Mouse (Mus musculus) layer of hippocampus, adult 18-20 months (tissue): ENCODE results near the gene Invs. TPM values are rescaled to one million over a fixed set of nuclear protein-coding genes. Genes with fewer than 3 reads are reported as not detected.

Experiments used
- DNase-seq, 2 experiments: peaks; one replicate each; pipeline ENCODE4 v3.0.0; 2022; ENCODE audit warnings: low spot score in 2 of 2
- total RNA-seq, 2 experiments: library from RNA; stranded (reverse); gene quantifications; 2 replicates each; pipeline ENCODE4 v1.2.3; 2021

The Invs gene
- total RNA-seq, 2 experiments from 2014 or later: 12.9 to 13.2 TPM

- DNase-seq: peak in 1 of 2 experiments; percentile 30
Measured at GRCm38 (mm10) chr4:48454106-48454773, 174.7 kb downstream of the Invs start.

- DNase-seq: no peak
Measured at GRCm38 (mm10) chr4:48458436-48458835, 178.9 kb downstream of the Invs start.

- DNase-seq: no peak
Measured at GRCm38 (mm10) chr4:48461060-48461459, 181.5 kb downstream of the Invs start.

- no peak for DNase-seq
Measured at GRCm38 (mm10) chr4:48470977-48471376, 191.4 kb downstream of the Invs start.

GRCm38 (mm10) chr4:48472052-48472791, 192.7 kb downstream of the Invs start:
- no peak for DNase-seq

- DNase-seq: peak; percentile 82 to 88
Measured at GRCm38 (mm10) chr4:48472792-48473650, 193.5 kb downstream of the Invs start, which contains the start of gene Tex10. TSS of gene Tex10 (minus strand) at chr4:48473459.

- DNase-seq: no peak
Measured at GRCm38 (mm10) chr4:48473651-48474011, 194.1 kb downstream of the Invs start.

GRCm38 (mm10) chr4:48481287-48481686, 201.7 kb downstream of the Invs start:
- DNase-seq: peak in 1 of 2 experiments; percentile 26

Other genes starting within 250 kb of the Invs start
- gene Nr4a3, start 234.6 kb upstream of the Invs start, total RNA-seq: 10 to 100 TPM; 61.0 to 87.4 TPM
- 10 to 100 TPM; 18.2 to 19.2 TPM for gene Stx17, start 154.8 kb upstream of the Invs start, total RNA-seq
- 10 to 100 TPM; 36.7 to 38.8 TPM for gene Erp44, start 202 bp upstream of the Invs start, total RNA-seq
- gene Tex10, start 193.7 kb downstream of the Invs start, total RNA-seq: 10 to 100 TPM; 24.2 to 26.8 TPM